Mouse (Mus musculus) forebrain, embryonic 16.5 days (tissue): ENCODE data around the gene Mtmr12. TPM values are rescaled to one million over a fixed set of nuclear protein-coding genes. Genes with fewer than 3 reads are reported as not detected.
A peak's percentile ranks its signal among the peaks of the same experiment; 100 is the strongest.

Experiments
- ATAC-seq: fragments of 200-750 bp; cut with Nextera tagmentation; 2 replicates; pipeline ENCODE4 v1.8.0; 2017; ENCODE audit warnings: mild to moderate bottlenecking, moderate library complexity
- H3K27ac ChIP-seq: fragments of 300-500 bp; sonication (generic); 2 replicates; pipeline ENCODE4 v1.5.1; 2014; ENCODE audit warnings: low read length, control low read depth
- H3K27me3 ChIP-seq: fragments of 300-500 bp; sonication (generic); replicated peaks from 2 replicates; pipeline ENCODE4 v1.6.1; 2014; ENCODE audit warnings: low read length; ENCODE audit not compliant: control insufficient read depth, insufficient read depth
- H3K36me3 ChIP-seq: fragments of 300-500 bp; sonication (generic); 2 replicates; pipeline ENCODE4 v1.6.1; 2014; ENCODE audit not compliant: control insufficient read depth, insufficient read depth
- H3K4me1 ChIP-seq: fragments of 300-500 bp; sonication (generic); replicated peaks from 2 replicates; pipeline ENCODE4 v1.6.1; 2014; ENCODE audit warnings: low read length; ENCODE audit not compliant: control insufficient read depth, insufficient read depth
- H3K4me2 ChIP-seq: fragments of 300-500 bp; sonication (generic); 2 replicates; pipeline ENCODE4 v1.6.1; 2014; ENCODE audit warnings: mild to moderate bottlenecking, low read length, control low read depth
- H3K4me3 ChIP-seq: fragments of 300-500 bp; sonication (generic); replicated peaks from 2 replicates; pipeline ENCODE4 v1.5.1; 2014; ENCODE audit warnings: mild to moderate bottlenecking, low read length, control low read depth
- H3K9ac ChIP-seq: fragments of 300-500 bp; sonication (generic); replicated peaks from 2 replicates; pipeline ENCODE4 v1.6.1; 2014; ENCODE audit warnings: low read depth, low read length, control low read depth
- H3K9me3 ChIP-seq: fragments of 300-500 bp; sonication (generic); 2 replicates; pipeline ENCODE4 v1.6.1; 2016; ENCODE audit warnings: low read length; ENCODE audit not compliant: control insufficient read depth
- WGBS: fragments of 180-500 bp; shearing (Covaris S2); extraction: QIAGEN DNeasy Blood & Tissue Kit; methylation state at CpG from one replicate; pipeline ENCODE4 v1.1.7; 2014; 5-methylcytosine and 5-hydroxymethylcytosine counted together
- polyA plus RNA-seq: library from polyadenylated mRNA; unstranded; fragments of >200 nt; fragmentation: Nextera tagmentation; extraction: Ambion mirVana; gene quantifications from 2 replicates; pipeline ENCODE4 v1.2.1, GENCODE M21; 2015

Mtmr12 gene
- polyA plus RNA-seq, 1 experiment from 2014 or later = 10.8 TPM

DNA sequence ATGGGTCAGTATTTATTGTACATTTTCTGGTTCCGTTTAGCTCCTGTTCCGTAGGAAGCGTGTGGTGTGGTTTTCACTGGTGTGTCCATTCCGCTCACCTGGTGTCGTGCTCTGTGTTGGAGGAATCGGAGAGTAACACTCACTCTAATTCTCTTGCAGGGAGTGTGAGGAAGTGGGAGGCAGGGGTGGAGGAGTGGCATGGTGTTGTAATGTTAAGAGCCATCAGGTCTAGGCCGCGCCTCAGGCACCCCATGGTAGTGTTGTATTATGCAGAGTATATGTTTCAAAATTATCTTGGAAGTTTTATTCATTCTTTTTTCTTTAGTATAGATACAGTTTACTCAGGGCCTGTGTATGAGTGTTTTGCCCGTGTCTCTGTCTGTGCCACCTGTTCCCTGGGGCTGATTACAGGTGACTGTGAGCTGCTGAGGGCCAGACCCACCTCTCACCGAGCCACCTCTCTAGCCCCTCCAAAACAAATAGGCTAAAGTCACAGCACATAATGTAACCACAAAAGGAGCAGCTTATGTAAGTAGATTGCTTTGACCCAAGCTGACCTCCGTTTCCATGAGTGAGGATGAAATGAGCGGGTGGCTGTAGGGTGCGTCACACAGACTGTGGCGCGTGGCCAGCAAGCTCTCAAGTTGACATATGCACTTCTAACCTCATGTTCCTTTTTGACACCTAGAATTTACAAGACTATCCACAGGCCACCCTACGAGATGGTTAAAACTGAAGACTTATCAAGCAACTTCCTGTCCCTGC is 53.1 kb downstream of the Mtmr12 start:
- WGBS = 94% methylated on average over 16 of the region's 16 CpGs
- no peak overlapping the region for H3K9ac ChIP-seq
- no peaks in the 10 kb centered on the region for H3K9me3 ChIP-seq
- no peak for ATAC-seq
- no peak overlapping the region for H3K4me2 ChIP-seq
- H3K27me3 ChIP-seq = no peaks in the 10 kb centered on the region
- no peaks in the 10 kb centered on the region for H3K4me1 ChIP-seq
- H3K27ac ChIP-seq = no peak overlapping the region
- peaks cover 21% of the 10 kb centered on the region for H3K36me3 ChIP-seq
- H3K4me3 ChIP-seq = no peak overlapping the region

DNA sequence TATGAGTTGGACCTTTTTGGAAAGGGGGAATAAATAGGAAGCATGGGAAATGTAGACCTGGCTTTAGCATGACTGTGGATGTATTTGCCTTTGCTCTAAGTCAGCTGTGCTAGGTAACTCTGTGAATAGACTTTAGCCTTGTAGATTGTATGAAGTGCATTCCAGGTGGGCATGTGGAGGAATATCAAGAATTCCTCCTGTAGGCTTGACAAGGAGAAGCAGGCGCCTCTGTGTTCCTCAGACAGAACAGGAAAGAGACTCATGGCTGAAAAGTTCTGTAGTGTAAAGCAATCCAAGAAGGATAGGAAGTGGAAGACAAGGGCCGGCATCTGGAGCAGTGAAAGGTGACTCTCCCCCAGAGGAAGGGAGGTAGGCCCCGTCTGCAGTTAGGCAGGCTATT is 58.2 kb downstream of the Mtmr12 start:
- Histone ChIP-seq H3K4me1 (no peaks in the 10 kb centered on the region), H3K9ac (no peak overlapping the region), H3K27ac (no peak overlapping the region), H3K27me3 (no peaks in the 10 kb centered on the region), H3K4me2 (no peak overlapping the region), H3K36me3 (peaks cover 36% of the 10 kb centered on the region), H3K4me3 (no peak overlapping the region), H3K9me3 (no peaks in the 10 kb centered on the region)
- ATAC-seq = no peak
- WGBS = 94% methylated on average over 3 of the region's 3 CpGs

DNA sequence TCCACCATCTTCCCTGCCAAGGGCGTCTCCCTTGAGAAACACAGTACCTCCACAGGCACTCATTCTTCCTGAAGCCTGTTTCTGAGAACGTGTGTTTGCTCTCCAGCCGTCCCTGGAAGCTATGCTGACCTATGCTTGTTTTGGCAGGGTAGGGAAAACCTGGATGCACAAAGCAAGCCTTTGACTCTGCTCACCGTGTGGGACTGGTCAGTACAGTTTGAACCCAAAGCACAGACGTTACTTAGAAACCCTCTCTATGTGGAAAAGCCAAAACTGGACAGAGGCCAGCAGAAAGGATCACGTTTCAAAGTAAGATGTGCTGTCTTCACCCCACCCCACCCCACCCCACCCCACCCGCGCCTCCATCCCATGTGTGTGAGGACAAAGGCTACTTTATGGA is 61.6 kb downstream of the Mtmr12 start:
- 79% methylated on average over 8 of the region's 8 CpGs for WGBS

DNA sequence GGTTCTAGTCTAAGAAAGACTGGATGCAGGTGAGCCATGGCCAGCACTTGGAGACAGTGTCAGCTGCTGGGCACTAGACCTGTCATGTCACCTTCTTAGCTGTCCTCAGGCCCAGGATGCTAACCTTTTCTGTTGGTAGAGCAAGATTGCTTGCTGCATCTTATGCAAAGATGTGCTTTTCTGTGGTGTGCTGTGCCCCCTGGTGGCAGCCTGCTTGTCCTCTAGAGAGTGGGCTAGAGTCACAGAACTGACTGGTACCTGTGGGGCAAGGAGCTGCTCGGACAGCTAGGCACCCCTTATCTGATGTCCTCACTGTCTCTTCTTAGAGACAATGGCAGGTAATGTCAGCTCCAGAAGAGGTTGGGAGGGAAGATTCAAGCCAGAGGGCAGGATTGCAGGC is 63.2 kb downstream of the Mtmr12 start:
- Histone ChIP-seq H3K4me3 (no peak overlapping the region), H3K4me2 (no peak overlapping the region), H3K27me3 (no peaks in the 10 kb centered on the region), H3K9me3 (no peaks in the 10 kb centered on the region), H3K4me1 (no peaks in the 10 kb centered on the region), H3K27ac (no peak overlapping the region), H3K9ac (no peak overlapping the region), H3K36me3 (peaks cover 30% of the 10 kb centered on the region)
- WGBS = 64% methylated on average over 1 of the region's 1 CpGs
- ATAC-seq = peak; percentile 78

More for the DNA sequence above, 61.6 kb downstream of the Mtmr12 start:
- no peak overlapping the region for H3K4me3 ChIP-seq
- H3K9me3 ChIP-seq = no peaks in the 10 kb centered on the region
- ATAC-seq = no peak
- no peak overlapping the region for H3K4me2 ChIP-seq
- H3K9ac ChIP-seq = no peak overlapping the region
- no peaks in the 10 kb centered on the region for H3K27me3 ChIP-seq
- no peak overlapping the region for H3K27ac ChIP-seq
- peaks cover 37% of the 10 kb centered on the region for H3K36me3 ChIP-seq
- H3K4me1 ChIP-seq = no peaks in the 10 kb centered on the region

DNA sequence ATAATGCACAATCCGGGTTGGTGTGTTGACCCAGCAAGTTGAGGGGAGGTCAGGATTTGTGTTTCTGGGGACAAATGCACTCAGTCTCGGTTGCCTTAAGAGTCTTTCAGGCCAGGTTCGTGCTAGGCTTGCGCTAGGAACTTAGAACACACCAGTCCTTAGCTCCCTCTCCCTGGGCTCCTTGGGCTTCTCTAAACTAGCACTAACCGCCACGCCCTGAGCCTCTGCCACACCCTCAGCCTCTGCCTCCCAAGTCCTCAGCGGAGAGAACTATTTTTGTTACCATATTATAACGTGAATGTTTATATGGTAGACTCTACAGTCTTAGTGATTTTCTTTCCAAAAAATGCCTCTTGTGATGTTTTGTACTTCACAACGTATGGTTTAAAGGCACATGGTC is 66.5 kb downstream of the Mtmr12 start:
- H3K27ac ChIP-seq = no peak overlapping the region
- no peak overlapping the region for H3K4me3 ChIP-seq
- no peaks in the 10 kb centered on the region for H3K27me3 ChIP-seq
- ATAC-seq = no peak
- H3K9me3 ChIP-seq = no peaks in the 10 kb centered on the region
- H3K4me1 ChIP-seq = 0 out of 2 replicates have a peak, but pooled peaks cover 3% of the 10 kb centered on the region
- peaks cover 9% of the 10 kb centered on the region for H3K36me3 ChIP-seq
- no peak overlapping the region for H3K9ac ChIP-seq
- 90% methylated on average over 9 of the region's 9 CpGs for WGBS
- no peak overlapping the region for H3K4me2 ChIP-seq

DNA sequence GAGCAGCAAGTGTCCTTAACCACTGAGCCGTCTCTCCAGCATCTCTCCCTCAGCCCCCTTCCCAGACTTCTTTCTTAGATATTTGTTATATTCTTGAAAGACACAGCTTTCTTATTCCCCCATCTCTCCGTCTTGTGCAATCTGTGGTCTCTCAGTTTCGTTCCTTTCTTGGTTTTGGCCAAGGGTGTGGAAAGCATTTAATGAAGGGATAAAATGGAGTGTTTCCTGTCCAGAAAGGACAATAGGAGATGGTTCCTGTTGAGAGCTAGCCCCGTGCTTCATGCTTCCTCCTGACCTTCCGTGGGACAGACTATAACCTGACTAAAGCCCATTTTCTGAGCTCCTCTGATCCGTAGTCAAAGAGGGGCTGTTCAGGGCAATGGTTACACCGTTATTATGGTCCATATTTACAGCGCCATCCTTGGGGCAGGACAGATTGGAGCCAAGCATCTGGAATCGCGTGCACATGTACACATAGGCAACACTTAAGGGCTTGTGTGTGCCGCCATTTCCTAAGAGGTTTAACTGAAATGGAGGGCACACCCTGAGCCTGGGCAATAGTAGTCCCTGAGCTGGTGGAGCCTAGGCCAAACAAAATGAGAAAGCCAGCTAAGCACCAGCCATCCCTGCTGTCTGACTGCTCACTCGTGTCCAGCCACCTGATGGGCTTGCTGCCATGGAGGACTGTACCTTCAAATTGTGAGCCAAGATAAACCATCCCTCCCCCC is 68.7 kb downstream of the Mtmr12 start:
- no peak overlapping the region for H3K4me2 ChIP-seq
- no peak overlapping the region for H3K9ac ChIP-seq
- no peaks in the 10 kb centered on the region for H3K27me3 ChIP-seq
- H3K36me3 ChIP-seq = peaks cover 9% of the 10 kb centered on the region
- H3K4me3 ChIP-seq = no peak overlapping the region
- H3K4me1 ChIP-seq = 0 out of 2 replicates have a peak, but pooled peaks cover 3% of the 10 kb centered on the region
- no peak overlapping the region for H3K27ac ChIP-seq
- peak; percentile 43; the same call in 1 of the 2 replicates for ATAC-seq
- WGBS = 80% methylated on average over 12 of the region's 12 CpGs
- H3K9me3 ChIP-seq = no peaks in the 10 kb centered on the region

DNA sequence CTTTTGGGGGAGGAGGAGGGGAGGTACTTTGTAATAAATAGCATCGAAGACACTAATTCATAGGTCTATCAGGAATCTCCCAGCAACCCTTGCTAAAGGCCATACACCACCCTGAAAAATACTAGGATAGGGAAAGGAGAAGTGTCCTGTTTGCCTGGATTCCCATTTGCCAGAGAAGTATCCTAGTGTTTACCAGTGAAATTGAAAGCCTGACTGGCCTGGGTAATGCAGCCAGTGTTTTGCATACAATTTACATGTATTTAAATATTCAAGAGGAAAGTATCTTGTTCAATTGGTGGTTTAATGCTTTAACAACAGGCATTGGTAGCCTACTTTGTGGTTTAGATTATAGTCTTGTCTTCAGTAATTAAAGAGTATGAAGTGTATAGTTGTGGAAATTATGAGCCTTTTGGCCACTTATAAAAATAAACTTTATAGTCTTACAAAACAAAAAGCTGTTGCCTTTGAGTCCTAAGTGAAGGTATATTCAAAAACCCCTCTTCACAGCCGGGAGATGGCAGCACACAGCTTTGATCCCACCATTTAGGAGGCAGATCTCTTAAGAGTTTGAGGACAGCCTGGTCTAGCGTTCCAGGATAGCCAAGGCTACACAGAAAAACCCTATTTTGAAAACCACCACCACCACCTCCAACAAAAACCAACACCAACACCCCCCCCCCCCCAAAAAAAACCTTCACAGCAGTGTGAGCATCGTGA is 69.4 kb downstream of the Mtmr12 start:
- H3K36me3 ChIP-seq = peaks cover 9% of the 10 kb centered on the region
- peak; percentile 74 for ATAC-seq
- H3K9me3 ChIP-seq = no peaks in the 10 kb centered on the region
- no peak overlapping the region for H3K4me3 ChIP-seq
- no peak overlapping the region for H3K9ac ChIP-seq
- H3K27ac ChIP-seq = no peak overlapping the region
- no peak overlapping the region for H3K4me2 ChIP-seq
- 60% methylated on average over 4 of the region's 4 CpGs for WGBS
- no peaks in the 10 kb centered on the region for H3K27me3 ChIP-seq
- 0 out of 2 replicates have a peak, but pooled peaks cover 3% of the 10 kb centered on the region for H3K4me1 ChIP-seq

DNA sequence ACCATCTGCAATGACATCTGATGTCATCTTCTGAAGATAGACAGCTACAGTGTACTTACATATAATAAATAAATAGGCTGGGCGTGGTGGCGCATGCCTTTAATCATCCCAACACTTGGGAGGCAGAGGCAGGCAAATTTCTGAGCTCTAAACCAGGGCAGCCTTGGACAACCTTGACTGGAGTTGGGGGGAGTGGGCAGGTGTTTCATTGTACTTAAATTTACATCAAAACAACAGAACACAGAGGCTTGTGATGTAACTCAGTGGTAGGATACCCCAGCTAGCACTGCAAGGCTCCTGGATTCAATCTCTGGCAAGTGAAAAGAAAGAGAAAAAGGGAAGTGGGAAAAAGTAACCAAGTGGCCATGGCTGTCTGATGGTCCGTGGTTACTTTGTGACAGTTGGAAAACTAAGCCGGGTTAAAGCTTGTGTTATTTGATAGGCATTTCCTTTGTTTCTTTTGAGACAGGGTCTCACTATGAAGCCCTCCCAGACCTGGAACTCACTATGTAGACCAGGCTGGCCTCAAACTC is 70.3 kb downstream of the Mtmr12 start:
- H3K9ac ChIP-seq = no peak overlapping the region
- H3K36me3 ChIP-seq = peaks cover under 1% of the 10 kb centered on the region; the same call in 1 of the 2 replicates
- H3K4me1 ChIP-seq = 0 out of 2 replicates have a peak, but pooled peaks cover 3% of the 10 kb centered on the region
- no peaks in the 10 kb centered on the region for H3K9me3 ChIP-seq
- H3K4me3 ChIP-seq = no peak overlapping the region
- 75% methylated on average over 4 of the region's 4 CpGs for WGBS
- no peak overlapping the region for H3K27ac ChIP-seq
- ATAC-seq = no peak
- H3K27me3 ChIP-seq = no peaks in the 10 kb centered on the region
- no peak overlapping the region for H3K4me2 ChIP-seq

DNA sequence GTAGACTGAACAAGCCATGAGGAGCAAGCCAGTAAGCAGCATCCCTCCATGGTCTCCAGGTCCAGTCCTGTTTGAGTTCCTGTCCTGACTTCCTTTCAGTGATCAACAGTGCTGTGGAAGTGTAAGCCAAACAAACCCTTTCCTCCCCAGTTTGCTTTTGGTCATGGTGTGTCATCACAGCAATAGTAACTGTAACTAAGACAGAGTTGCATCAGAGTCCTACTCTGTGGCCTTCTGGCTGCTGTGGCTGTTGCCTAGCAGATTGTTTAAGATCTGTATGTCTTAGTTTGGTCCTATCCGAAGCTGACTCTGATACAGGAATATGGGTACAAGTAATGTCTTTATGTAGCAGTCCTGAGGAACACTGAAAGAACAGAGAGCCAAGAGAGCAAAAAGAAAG is 75.0 kb downstream of the Mtmr12 start:
- no peaks in the 10 kb centered on the region for H3K27me3 ChIP-seq
- H3K36me3 ChIP-seq = no peaks in the 10 kb centered on the region
- no peak overlapping the region for H3K4me2 ChIP-seq
- no peak overlapping the region for H3K9ac ChIP-seq
- H3K27ac ChIP-seq = no peak overlapping the region
- no peak for ATAC-seq
- no peak overlapping the region for H3K4me3 ChIP-seq
- H3K9me3 ChIP-seq = no peaks in the 10 kb centered on the region
- no peaks in the 10 kb centered on the region for H3K4me1 ChIP-seq
- 89% methylated on average over 1 of the region's 1 CpGs for WGBS
